Mouse (Mus musculus) lung, adult 2 months (tissue): Measurements from ENCODE around the gene Usp9y. TPM values are rescaled to one million over a fixed set of nuclear protein-coding genes. Genes with fewer than 3 reads are reported as not detected.

Experiments
- DNase-seq: peaks from one replicate; pipeline ENCODE4 v3.0.0; 2022
- H3K4me1 ChIP-seq: fragments of 200-500 bp; 2 replicates; pipeline ENCODE4 v1.6.1; 2011; ENCODE audit warnings: low read length; ENCODE audit not compliant: control insufficient read depth, insufficient read depth
- H3K4me3 ChIP-seq: fragments of 200-500 bp; replicated peaks from 2 replicates; pipeline ENCODE3; 2011; ENCODE audit warnings: low read depth, mild to moderate bottlenecking, control low read depth, low read length; ENCODE audit errors: extremely low read depth
- CTCF ChIP-seq: fragments of 200-500 bp; IDR thresholded peaks from 2 replicates; pipeline ENCODE4 v1.5.1; 2011; ENCODE audit warnings: mild to moderate bottlenecking, low read length, control low read depth; ENCODE audit not compliant: insufficient read depth
- POLR2A ChIP-seq: fragments of 200-500 bp; IDR thresholded peaks from 2 replicates; pipeline ENCODE4 v1.6.1; 2011; ENCODE audit warnings: low read depth, mild to moderate bottlenecking, control low read depth, low read length, borderline replicate concordance; ENCODE audit errors: extremely low read depth
- WGBS: fragments of 180-500 bp; shearing (Covaris S2); methylation state at CpG from one replicate; pipeline ENCODE4 v1.1.7; 2018; 5-methylcytosine and 5-hydroxymethylcytosine counted together
- polyA plus RNA-seq: library from polyadenylated mRNA; depleted of rRNA; stranded (reverse); fragments of >200 nt; gene quantifications from 2 replicates; pipeline ENCODE4 v1.2.3, GENCODE M21; 2012; rRNA removed

Gene Usp9y
- polyA plus RNA-seq: not detected in 2 replicates

GRCm38 (mm10) chrY:1459682-1460081 is at the start of gene Usp9y:
Gene Usp9y (minus strand): TSS chrY:1459782.
- no peaks in the 10 kb centered on the region for H3K4me1 ChIP-seq
- TF ChIP-seq POLR2A (no peak), CTCF (no peak)
- no CpG with 5 or more reads among the region's 13 CpGs for WGBS
- no peak within 1 kb of the TSS for H3K4me3 ChIP-seq
- no peak for DNase-seq

GRCm38 (mm10) chrY:1293708-1294107 is 165.9 kb downstream of the Usp9y start:
- Histone ChIP-seq H3K4me3 (no peak overlapping the region), H3K4me1 (no peaks in the 10 kb centered on the region)
- DNase-seq: no peak
- TF ChIP-seq POLR2A (no peak), CTCF (no peak)

DNA sequence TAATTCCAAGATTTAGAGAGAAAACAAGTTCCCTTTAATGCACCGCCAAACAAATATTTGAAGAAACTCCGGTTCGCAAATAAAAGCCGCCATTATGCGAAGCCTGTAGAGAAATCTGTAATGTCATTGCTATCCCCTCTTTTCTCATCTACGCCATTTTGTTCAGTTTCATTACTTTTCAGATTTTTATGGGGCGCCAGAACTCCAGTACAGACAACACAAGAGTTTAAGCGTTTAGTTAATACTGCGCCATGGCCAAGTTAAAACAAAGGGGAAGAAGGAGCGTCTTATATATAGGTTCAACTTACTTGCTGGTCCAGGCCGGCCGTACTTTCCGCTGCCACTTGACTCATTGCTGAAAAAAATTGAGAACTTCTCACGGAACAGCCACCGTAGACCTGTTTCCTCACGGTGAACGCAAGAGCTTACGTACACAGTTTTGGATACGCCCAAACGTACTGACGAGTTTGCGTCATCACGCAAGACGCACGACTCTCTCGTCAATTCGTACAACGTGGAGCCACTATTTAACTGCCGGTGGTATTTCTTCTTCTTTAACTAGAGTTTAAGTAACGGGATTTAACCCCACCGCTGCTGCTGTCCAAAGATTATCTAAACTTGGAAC is 173.3 kb downstream of the Usp9y start, which contains the start of gene Ddx3y:
Ddx3y (minus strand) TSS at position 459 of the 625 bp plus-strand sequence.
- WGBS: no CpG with 5 or more reads among the region's 31 CpGs
- H3K4me3 ChIP-seq: peak within 1 kb of the TSS; percentile 92
- TF ChIP-seq CTCF (no peak), POLR2A (no peak)
- peak; percentile 67 for DNase-seq
- H3K4me1 ChIP-seq: no peaks in the 10 kb centered on the region

GRCm38 (mm10) chrY:1285735-1286134 is 173.8 kb downstream of the Usp9y start:
- peak; percentile 16 for DNase-seq
- H3K4me3 ChIP-seq: peak overlapping the region; percentile 92
- no peak for TF ChIP-seq CTCF
- TF ChIP-seq POLR2A: no peak
- no CpG with 5 or more reads among the region's 12 CpGs for WGBS
- no peaks in the 10 kb centered on the region for H3K4me1 ChIP-seq

Other genes with a start within 250 kb of the Usp9y start
- 1.9 and 4.2 TPM in 2 replicates for gene Uty, start 214.0 kb downstream of the Usp9y start, polyA plus RNA-seq
- 2.1 and 6.0 TPM in 2 replicates for gene Ddx3y, start 173.2 kb downstream of the Usp9y start, polyA plus RNA-seq